Mouse (Mus musculus) MN1 (cell line): ENCODE data around the gene Mib2.

Source experiments
- DNase-seq: peaks from one replicate; pipeline ENCODE4 v3.0.0-alpha.2; 2016; ENCODE audit warnings: low spot score

Mib2 gene

DNA sequence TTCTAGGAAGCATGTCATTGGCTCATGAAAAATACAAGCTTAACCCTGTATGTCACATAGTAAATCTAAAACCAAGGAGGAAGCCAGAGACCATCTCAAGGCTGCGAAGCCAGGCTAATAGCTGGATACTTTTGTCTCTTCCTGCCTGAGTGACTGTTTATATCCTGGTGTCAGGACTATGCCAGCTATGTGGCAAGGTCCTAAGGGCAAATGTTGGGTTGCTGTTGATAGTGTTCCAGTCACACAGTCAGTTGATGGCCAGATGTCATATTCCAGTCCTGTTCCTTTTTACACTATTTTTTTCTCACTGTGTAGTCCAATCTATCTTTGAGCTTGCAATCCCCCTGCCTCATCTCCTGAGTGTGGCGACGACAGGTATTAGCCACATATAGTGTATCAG lies 55.7 kb downstream of the Mib2 start:
- DNase-seq, result no peak

- no peak for DNase-seq
Observed at GRCm38 (mm10) chr4:155611860-155612259, 57.1 kb downstream of the Mib2 start.

- DNase-seq, result no peak
Observed at GRCm38 (mm10) chr4:155606825-155607224, 62.2 kb downstream of the Mib2 start.

DNA sequence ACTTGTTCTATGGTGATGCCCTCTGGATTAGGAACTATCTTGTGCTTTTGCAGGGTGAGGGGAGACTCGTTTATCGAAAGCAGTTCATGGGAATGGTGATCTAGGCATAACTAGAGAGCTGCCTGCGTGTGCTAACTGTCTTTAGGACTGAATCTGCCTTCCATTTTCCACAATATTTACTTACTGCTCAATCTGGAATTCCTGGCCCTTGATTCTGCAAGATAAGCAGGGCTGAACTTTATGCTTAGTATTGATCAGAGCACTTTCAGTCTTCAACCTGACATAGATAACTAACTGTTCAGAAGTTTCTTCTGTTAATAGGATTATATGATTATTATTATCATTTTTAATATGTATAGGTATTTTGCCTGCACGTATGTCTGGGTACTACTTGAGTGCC lies 63.9 kb downstream of the Mib2 start:
- DNase-seq, result no peak
